Mouse (Mus musculus): ENCODE measurements at regions not wholly inside any gene's neighbourhood (a gene's known extent, or its start where the extent isn't known, plus 50 kb on each side); places are given as distances from the start of the nearest gene placed in this dataset.

DNA sequence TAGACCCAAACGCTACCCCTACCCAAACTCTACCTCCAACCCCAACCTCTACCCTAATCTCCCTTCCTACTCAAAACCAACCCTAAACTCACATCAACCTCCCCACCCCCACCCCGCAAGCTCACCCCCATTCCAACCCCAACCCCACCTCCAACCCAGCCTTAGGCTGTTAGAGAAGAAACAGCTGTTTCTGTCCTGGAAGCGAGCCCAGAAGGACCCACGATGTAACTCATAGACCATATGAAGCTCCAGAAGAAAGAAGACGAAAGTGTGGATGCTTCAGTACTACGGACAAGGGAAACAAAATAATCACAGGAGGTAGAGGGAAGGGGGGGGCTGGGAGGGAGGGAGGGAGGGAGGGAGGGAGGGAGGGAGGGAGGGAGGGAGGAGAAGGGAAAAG lies 58.4 kb downstream of the Sox11 start:
- no peak for DNase-seq (ENCODE audit: low read depth, low spot score)

DNA sequence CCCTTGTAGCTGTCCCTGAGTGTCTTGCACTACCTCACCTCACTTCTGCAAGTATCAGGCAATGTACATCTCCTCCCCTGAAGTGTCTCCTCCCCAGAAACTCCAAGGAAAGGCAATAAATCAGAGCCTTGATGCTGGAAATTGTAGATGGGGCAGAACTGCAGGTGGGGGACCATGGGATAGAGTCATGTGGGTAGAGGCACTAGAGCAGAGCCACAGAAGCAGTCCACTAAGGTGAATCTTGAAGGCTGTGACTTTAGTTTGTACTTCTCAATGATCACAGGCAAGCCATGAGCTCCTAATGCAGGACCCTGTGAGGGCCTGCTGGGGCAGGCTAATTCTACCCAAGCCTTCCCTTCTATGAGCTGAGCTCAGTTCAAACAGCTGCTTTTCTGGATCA lies 80.4 kb downstream of the Sox11 start:
- no peak for DNase-seq (ENCODE audit: low read depth, low spot score)

DNA sequence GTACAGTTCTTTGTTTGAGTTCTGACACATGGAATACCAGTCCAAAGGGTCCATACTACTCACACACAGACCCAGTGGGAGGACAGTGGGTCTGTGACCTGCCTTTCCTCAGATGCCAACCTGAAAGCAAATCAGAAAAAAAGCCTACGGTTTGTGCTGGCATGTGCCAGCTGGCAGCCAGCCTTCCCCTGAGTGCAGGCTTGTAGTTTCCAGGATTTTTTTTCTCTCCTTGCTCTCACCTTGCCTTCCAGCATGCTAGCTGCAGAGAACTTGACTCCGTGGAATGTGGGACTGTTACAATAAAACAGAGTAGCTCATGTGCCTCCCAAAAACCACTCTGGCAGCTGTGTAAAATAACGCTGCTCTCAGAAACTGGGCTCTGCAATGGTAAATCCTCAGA lies 88.2 kb downstream of the Sox11 start:
- no peak for DNase-seq (ENCODE audit: low read depth, low spot score)

DNA sequence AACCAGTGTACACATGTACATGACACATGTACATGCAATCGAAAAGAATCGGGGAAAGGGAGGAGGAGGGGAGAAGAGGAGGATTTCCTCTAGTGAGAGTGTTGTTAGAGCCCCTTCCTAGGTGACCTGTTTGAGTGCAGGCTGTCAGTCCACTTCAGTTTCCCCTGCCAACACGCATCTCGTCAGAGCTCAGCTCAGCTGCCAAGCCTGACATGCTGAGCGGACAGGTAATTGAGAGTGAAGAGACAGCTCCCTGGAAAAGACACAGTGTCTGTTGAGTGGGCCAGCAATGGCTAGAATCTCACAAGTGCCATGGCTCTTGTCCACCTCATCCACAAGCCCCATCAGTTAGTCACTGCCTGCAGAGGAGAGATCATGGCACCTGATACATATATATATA lies 90.9 kb downstream of the Sox11 start:
- DNase-seq (ENCODE audit: low read depth, low spot score), result no peak

DNA sequence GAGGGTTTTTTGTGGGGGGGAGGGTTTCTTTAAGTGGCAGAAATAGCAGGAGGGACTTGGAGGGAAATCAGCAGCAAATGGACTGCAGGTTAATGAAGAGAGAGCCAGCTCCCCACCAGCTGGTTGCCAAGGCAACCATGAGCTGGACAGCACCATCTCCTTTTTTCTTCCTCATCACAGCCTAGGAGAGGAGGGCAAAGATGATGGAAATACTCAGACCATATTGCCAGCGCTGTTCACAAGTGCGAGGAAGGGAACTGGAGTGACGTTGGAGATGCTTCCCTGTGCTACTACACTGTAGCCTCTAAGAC lies 93.9 kb downstream of the Sox11 start:
- no peak for DNase-seq (ENCODE audit: low read depth, low spot score)

DNA sequence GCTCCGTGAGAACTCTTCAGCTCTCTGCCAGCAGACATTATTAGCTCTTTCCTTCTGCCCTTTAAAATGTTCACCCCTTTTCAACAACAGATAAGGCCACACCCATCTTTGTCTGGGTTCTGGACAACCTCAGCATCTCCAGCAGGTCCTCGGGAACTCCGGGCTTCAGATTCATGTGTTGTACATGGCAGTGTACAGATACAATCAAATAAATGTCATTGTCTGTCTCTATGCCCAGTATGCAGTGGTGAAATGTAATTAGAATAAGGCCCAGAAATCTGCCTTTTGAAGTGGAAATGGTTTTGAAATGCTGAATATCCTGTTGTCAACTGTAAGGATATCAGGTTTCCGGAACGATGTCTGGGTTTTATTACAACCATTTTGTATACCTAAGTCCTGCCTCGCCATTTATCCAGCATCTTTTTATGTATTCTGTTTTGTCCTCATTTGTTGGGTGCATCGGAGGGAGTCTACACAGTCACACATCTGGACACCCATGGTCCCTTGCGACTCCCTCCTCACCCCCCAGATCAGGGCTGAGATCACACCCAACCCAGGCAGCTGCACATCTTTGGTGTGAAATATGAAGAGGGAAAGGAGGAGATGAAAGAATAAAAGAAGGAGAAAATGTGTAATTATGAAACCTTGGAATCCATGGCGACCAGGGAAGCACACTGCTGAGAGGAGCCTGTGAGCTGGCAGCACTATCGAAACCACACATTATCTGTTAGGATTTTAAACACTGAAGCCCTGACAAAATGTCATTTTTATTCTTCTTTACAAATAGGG lies 94.4 kb downstream of the Sox11 start:
- no peak for DNase-seq (ENCODE audit: low read depth, low spot score)

DNA sequence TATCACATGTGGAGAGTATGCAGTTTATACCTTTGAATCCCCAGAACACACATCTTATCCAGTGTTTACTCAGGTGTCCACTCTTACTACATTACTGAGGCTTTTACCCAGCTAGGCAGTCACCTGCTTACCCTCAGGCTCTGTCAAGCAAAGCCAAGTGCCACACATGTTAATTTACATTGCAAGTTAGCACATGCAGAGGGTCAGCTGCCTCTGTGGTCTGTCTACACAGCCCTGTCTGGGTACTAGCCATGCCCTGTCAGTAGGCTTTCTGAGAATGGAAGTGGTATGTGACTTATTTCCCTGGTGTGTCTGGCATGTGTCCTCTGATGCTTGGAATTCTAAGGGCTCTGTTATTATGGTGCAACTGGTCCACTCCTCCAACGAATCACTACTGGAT lies 106.6 kb downstream of the Sox11 start:
- DNase-seq (ENCODE audit: low read depth, low spot score), result no peak

DNA sequence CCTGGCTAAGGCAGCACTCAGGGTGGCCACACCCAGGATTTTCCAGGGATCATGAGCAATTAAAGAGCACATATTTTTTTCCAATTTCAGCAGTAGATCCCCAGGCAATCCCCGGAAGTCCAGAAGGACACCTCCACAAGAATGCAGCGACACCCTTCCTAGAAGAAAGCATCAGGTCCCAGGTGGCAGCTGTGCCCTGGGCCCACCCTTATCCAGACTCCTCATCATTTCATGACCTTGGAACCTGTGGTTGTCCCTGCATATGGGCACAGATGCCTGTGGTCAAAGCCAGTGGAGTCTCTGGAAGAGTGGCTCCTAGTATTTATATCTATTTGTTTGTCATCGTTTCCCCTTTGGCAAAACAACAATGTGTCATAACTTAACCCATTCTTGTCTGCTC lies 120.8 kb downstream of the Sox11 start:
- DNase-seq (ENCODE audit: low read depth, low spot score), result no peak

DNA sequence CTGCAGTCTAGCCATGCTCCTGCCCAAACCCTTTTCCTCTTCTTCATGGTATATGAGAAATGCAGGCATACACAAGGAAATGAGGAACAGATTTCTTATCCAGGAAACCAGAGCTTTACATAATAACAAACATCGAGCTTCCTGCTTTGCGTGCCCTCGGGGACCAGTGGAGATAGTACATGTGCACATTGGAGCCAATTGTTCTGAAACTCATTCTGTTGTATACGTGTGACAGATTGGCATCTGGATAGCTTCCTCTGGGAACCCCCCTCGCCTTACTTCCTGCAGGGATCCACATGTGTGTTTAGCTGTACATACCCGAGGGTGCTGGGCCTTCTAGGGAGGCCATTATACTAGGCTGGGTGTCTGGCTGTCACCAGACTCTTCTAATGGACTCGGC lies 141.2 kb downstream of the Sox11 start:
- no peak for DNase-seq (ENCODE audit: low read depth, low spot score)

DNA sequence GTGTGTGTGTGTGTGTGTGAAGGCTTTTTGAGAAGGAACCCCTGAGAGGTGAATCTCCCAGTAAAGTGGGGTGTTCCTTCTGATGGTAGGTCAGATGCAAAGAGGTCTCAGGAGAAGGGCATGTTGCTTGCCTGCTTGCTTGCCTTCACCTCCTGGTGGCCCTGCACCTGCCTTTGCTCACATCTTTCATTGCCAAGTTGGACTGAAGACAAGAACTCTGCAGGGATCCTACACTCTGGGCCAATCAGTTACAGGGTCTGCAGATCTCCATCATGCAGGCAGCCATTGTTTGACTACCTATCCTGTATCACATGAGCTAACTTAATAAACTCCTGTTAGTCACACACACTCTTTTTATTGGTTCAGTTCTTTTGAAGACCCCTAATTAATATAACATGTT lies 148.4 kb downstream of the Sox11 start:
- DNase-seq (ENCODE audit: low read depth, low spot score), result no peak

DNA sequence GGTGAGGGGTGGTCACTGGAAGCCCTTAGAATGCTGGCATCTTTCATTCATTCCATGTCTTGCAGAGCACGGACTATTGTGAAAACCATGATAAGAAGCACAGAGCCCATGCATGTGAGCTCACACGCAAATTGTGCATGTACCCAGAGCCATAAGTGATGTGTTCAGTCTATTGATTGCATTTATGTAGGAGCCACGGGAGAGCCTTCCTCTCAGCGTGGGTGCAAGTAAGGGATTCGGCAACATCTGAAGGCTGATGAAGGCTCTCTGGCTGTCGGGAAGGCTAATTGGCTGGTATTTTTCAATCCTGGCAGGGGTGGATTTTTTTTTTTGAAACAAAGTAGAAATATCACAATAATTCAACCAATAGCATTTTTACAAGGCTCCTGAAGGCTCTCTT lies 150.5 kb downstream of the Sox11 start:
- DNase-seq (ENCODE audit: low read depth, low spot score), result no peak

DNA sequence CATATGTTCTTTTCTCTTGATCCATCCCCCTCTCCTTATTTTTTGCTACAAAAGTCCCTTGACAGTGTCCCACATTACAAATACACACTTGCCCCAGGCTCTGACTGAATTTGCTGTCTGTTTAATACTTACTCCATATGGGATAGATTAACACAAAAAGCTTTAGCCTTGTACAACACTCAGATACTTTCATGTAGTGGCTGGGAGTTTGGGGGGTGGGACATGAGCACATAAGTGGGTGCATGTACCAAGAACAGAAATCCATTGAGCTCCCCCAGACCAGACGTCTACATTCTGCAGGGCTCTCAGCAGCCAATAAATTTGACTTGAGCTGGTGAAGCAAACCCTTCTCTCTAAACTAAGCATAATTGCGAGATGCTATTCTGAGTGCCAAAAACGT lies 154.9 kb downstream of the Sox11 start:
- DNase-seq (ENCODE audit: low read depth, low spot score), result no peak

DNA sequence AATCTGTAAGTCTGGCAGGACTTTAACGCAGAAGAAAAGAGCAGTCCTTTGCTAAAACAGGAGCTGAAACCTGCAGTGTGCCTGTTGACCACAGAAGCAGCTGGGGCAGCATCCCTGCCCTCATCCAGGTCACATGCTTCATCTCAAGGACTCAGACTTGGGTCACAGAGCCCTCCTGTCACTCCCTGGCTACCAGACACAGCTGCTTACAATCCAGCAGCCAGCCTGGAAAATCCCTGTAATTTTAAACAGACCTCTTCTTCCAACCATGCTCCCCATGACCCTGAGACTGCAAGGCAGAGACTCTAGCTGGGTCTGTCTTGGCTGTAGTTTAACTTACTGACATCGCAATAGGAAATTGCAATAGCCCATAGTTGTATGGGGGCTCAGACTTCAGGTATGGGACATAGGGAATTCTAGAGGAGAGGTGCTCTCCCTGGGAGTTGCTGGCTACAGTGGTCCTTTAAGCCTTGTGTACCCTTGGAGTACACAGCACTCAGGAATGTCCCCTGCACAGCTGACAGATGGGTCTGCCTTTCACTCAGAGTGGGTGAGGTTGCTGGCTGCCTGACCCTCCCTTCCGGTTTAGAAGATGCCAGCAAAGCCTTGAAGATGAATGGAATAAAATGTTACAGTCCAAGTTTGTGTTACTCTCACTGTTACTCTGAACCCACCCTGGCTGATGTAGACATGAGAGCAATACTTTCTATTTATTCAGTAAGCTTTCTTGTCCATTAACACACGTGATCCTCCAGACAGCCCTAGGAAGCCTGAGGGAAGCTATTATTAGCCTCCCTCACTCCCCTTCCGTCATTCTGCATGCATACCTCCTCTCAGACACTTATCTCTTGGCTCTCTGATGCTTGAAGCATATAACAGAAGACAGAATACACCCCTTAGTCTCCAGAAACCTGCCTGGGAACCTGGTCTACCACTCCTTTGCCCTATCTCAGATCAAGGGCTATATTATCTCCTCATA lies 159.7 kb downstream of the Sox11 start:
- no peak for DNase-seq (ENCODE audit: low read depth, low spot score)

DNA sequence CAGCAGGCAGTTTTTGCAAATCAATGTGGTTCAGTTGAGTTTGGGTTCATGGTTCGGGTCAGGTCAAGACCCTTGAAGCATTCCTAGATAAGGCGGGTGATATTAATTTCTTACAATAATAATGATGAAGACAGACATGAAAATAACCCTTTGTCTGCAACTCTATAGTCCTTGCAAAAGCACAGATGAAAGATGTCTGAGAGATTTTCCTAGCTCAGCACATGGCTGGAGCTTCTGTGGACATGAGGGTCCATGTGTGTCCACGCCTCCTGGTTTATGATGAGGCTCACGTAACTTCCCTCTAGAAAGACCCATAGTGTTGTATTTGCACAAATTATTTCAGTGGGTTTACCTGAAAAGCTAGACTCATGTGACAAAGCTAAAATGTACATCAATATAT lies 168.8 kb downstream of the Sox11 start:
- no peak for DNase-seq (ENCODE audit: low read depth, low spot score)

DNA sequence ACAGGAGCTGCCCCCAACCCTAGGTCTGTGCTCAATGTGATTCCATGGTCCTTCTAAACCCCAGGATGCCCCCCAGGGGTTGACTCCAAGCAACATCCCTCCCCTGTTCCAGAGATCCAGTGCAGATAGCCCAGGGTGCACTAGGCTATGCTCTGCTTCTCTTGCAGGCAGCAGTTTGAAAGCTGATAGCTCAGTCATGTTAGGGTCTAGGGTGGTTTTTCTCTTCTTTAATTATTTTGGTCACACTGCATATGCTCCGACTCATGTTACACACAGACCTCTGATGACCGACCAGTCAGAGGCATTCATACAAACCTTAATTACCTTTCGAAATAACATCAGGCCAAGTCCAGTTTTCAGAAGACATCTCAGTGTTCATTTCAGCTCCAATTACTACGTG lies 169.2 kb downstream of the Sox11 start:
- no peak for DNase-seq (ENCODE audit: low read depth, low spot score)

DNA sequence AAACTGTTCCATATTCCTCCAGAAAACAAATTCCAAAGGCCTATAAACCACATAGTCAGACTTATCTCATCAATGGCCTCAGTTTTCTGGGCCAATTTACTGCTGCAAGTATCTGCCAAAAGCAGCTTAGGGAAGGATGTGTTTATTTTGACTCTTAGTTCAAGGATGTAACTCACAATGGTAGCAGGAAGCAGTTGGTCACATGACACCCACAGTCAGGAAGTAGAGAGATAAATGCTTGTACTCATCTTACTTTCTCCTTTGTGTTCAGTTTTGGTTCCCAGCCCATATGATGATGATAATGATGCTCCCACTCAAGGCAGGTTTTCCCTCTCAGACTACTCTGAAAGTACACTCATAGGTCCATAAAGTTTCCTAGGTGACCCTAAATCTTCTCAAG lies 170.8 kb downstream of the Sox11 start:
- no peak for DNase-seq (ENCODE audit: low read depth, low spot score)

DNA sequence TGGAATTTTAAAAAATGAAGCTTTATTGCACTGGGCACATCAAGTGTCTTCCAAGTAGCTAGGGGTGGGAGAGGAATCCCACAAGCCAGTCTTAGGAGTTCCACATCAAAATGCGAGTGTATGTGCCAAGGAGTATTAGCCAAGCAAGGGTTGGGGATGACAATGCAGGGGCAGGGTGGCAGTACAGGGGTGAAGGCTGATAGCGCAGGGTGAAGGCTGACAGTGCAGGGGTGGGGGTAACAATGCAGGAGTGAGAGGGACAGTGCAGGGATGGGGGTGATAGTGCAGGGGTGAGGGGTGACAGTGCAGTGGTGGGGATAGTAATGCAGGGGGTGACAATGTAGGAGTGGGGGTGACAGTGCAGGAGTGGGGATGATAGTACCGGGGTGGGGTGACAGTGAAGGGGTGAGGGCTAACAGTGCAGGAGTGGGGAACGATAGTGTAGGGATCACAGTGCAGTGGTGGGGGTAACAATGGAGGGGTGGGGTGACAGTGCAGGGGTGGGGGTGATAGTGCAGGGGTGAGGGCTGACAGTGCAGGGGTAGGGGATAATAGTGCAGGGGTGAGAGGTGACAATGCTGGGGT lies 177.4 kb downstream of the Sox11 start:
- DNase-seq (ENCODE audit: low read depth, low spot score), result no peak

DNA sequence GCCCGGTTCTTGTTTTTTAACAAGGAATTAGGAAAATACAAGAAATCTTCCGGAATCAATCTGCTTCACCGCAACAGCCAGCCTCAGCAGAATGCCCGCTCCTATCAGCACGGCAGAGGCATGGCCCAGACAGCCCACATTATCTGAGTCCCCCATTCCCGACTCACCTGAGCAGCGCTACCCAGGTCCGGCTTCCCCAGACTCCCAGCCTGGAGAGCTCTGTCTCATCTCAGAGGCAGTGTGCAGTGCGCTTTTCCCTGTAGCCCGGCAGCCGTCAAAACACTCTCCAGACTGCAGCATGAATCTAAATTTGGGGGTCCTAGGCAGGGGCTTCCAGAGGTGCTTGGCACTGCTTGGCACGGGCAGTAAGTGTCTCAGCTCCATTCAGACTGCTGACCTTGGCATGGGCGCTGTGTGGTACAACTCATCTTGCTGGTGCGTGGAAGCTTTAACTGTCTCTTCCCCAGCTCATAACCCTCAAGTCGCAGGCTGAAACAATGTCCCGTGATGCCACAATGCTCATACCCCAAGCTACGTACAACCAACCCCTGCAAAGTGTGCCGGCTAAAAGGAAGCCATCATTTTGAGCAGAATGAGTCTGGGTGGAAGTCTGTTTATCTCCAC lies 182.2 kb downstream of the Sox11 start:
- no peak for DNase-seq (ENCODE audit: low read depth, low spot score)

DNA sequence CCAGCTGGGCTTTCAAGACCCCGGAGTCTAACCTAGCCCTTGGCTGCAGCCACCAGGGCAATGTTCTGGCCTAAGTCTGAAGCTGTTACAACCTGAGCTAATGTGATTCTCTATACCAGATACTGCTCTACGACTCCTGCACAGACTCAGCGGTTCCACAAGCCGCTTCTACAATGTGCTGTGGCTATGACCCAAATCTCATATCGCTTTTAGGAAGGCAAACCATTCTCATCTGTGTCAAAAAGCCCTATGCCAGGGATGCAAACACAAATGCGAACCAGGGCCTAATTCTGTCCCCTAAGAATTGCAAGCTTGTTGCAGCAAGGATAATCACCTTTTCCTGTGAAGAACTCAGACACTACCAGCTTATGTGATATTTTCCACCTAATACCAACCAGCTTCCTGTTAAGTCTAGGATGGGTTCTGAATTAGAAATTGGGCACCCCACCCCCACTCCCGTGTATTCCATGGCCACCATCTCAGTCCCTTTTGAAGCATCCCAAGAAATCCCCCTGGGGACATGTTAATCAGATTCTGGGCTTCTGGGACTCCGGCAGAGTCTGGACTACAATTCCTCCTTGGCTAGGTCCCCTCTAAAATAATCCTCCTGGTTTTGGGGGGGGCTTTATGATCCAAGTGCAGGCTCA lies 182.8 kb downstream of the Sox11 start:
- DNase-seq (ENCODE audit: low read depth, low spot score), result no peak

DNA sequence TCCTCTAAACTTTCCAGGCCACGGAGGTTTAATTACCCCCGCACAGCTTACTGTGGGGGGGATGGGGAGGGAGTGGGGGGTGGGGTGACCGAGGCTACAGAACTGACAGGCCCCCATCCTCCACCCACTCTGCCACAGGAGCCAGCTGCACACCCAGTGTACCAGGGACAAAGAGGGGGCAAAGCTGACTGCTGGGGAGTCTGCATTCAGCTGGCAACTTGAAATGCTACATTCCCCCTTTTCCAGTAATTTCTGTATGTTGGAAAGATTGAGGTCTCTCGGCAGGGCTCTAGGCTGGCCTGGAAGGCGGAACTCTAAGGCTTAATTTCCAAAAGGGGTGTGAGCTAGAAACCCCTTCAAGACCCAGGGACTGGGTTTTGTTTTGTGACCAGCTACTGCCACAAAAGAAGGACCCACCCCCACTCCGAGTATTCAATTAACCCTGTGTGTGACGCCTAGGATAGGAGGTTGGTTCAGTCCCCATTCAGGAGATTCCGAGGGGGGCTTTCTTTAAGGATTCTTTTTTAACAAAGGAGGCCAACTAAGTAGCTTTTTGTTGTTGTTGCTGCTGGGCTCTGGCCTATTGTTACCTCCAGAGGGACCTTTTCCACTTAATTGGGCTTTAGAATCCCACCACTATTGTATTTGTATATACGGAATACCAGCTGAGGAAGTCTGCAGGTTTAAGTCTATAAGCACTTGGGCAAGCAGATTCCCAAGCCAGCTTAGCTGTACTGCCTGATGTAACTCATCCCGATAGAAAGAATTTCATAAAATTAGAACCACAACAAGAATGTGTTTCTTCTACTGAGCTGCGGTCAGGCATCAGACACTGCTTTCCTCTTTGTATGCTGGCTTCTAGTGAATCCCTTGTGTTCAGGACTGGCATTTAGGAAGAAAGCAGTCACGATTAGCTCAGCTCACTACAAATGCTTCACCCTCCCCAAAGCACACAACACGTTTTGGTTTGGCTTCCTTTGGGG lies 191.2 kb downstream of the Sox11 start:
- DNase-seq (ENCODE audit: low read depth, low spot score), result no peak

DNA sequence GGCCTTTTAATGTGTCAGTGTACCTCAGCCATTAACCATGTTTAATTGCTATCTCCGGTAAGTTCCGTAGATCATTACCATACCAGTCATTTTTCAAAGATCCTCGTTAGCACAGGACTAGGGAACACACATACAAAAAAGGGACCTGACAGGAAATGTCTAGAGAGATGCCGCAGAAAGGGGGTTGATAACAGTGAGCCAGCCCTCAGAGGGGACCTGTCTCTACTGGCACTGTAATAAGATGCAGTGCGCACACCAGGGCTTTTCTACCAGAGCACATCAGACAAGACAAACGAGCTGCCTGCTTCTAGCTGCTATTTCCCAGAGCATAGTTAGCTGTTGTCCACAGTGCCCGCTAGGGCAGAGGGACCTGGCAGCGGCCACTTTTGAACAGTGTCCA lies 199.1 kb downstream of the Sox11 start:
- no peak for DNase-seq (ENCODE audit: low read depth, low spot score)
